Mouse (Mus musculus): ENCODE measurements around the gene Clec4g. TPM values are rescaled to one million over a fixed set of nuclear protein-coding genes. Genes with fewer than 3 reads are reported as not detected.

Gene Clec4g
- polyA plus RNA-seq, 1 experiment from 2014 or later: 0.88 TPM

DNA sequence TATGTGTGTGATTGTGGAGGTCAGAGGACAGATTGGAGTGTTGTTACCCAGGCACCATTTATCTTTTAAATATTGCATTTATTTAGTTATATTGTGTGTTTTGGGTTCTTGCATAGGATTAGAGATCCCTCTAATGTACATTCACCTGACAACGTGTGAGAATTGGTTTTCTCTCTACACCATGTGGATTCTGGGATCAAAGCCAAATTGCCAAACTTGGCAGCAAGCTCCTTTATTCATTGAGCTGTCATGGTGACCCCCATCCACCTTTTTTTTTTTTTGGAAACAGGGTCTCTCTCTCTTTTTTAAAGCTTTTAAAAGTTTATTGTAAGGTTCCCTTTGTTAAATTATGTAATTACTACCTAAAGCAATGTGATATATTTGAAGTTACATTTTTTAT lies 590 bp upstream of the Clec4g start:
- no peaks in the 10 kb centered on the region for H3K27me3 ChIP-seq (replicated peaks; ENCODE audit: insufficient read depth, low read length)
- H3K9me3 ChIP-seq (ENCODE audit: low read length): no peaks in the 10 kb centered on the region
- H3K27ac ChIP-seq (ENCODE audit: low read length): no peak overlapping the region
- no peaks in the 10 kb centered on the region for H3K4me1 ChIP-seq (ENCODE audit: insufficient read depth, low read depth, low read length)
- H3K4me2 ChIP-seq (replicated peaks; ENCODE audit: low read depth, low read length): no peak overlapping the region
- H3K9ac ChIP-seq (replicated peaks; ENCODE audit: low read depth): no peak overlapping the region
- WGBS: 4% methylated on average over 1 of the region's 1 CpGs
- DNase-seq (ENCODE audit: low spot score) (no peak), ATAC-seq (no peak)
- no peaks in the 10 kb centered on the region for H3K36me3 ChIP-seq (ENCODE audit: insufficient read depth, low read length)
- H3K4me3 ChIP-seq (ENCODE audit: low read depth, low read length): no peak overlapping the region
- no peak for TF ChIP-seq EP300 (IDR thresholded peaks at IDR 0.05)

DNA sequence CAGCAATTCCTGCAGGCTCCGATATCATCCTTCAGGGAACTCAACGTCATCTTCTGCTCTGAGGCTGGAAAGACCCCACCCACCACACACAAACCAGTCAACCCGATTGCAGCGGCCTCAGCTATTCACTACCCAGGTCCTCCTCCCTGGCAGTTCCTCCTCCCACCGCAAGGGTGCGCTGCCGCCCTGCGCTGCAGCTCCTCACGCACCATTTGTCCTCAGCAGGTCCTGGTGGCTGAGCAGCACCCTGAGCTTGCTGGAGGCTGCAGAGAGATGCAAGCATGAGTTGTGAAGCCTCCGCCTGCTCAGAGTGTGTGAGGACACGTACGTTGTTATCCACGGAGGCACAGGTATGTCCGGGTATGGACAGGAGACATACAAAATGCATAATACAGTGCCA lies 1.9 kb downstream of the Clec4g start:
- TF ChIP-seq CTCF (IDR thresholded peaks at IDR 0.05): peak; percentile 96
- TF ChIP-seq EP300 (IDR thresholded peaks at IDR 0.05): no peak
- ATAC-seq (peak; percentile 53), DNase-seq (ENCODE audit: low spot score) (peak; percentile 59)
- H3K9me3 ChIP-seq (ENCODE audit: low read length): no peaks in the 10 kb centered on the region
- WGBS: 16% methylated on average over 14 of the region's 14 CpGs
- H3K27ac ChIP-seq (ENCODE audit: low read length): no peak overlapping the region
- no peak overlapping the region for H3K9ac ChIP-seq (replicated peaks; ENCODE audit: low read depth)
- H3K4me3 ChIP-seq (ENCODE audit: low read depth, low read length): no peak overlapping the region
- no peaks in the 10 kb centered on the region for H3K27me3 ChIP-seq (replicated peaks; ENCODE audit: insufficient read depth, low read length)
- H3K4me2 ChIP-seq (replicated peaks; ENCODE audit: low read depth, low read length): no peak overlapping the region
- no peaks in the 10 kb centered on the region for H3K36me3 ChIP-seq (ENCODE audit: insufficient read depth, low read length)
- H3K4me1 ChIP-seq (ENCODE audit: insufficient read depth, low read depth, low read length): no peaks in the 10 kb centered on the region

DNA sequence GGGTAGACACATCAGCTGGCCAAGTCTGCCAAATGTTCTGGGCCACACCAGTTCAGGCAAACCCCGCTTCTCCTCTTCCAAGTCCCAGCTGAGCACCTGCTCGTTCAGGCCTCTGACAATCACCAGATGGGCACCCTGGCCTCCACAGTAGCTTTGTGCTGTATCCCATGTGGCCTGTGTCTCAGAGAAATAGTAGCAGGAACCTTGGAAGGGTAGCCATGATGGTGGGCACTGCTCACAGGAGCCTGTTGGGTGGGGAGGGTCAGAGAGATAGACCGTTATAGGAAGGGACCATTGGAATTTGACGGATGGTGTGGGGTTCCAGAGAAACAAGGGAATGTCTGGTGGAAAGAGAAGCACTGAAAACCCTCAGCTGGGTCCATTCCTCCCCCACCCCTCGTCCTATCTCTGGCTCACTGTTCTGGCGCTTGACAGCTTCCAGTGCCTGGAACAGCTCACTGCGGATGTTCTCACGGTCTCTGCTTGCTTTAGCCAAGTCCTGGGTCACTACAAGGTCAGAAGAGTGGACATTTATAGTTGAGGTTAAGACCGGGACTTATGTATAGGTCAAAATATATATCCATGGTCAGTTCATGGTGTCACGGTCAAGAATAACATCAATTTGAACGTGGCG lies 3.0 kb downstream of the Clec4g start:
- TF ChIP-seq CTCF (IDR thresholded peaks at IDR 0.05) (no peak), EP300 (IDR thresholded peaks at IDR 0.05) (no peak)
- Histone ChIP-seq H3K9ac (replicated peaks; ENCODE audit: low read depth) (no peak overlapping the region), H3K4me3 (ENCODE audit: low read depth, low read length) (no peak overlapping the region), H3K36me3 (ENCODE audit: insufficient read depth, low read length) (no peaks in the 10 kb centered on the region), H3K27me3 (replicated peaks; ENCODE audit: insufficient read depth, low read length) (no peaks in the 10 kb centered on the region), H3K4me2 (replicated peaks; ENCODE audit: low read depth, low read length) (no peak overlapping the region), H3K9me3 (ENCODE audit: low read length) (no peaks in the 10 kb centered on the region), H3K4me1 (ENCODE audit: insufficient read depth, low read depth, low read length) (no peaks in the 10 kb centered on the region), H3K27ac (ENCODE audit: low read length) (no peak overlapping the region)
- 74% methylated on average over 12 of the region's 12 CpGs for WGBS
- ATAC-seq (peak; percentile 53), DNase-seq (ENCODE audit: low spot score) (no peak)

DNA sequence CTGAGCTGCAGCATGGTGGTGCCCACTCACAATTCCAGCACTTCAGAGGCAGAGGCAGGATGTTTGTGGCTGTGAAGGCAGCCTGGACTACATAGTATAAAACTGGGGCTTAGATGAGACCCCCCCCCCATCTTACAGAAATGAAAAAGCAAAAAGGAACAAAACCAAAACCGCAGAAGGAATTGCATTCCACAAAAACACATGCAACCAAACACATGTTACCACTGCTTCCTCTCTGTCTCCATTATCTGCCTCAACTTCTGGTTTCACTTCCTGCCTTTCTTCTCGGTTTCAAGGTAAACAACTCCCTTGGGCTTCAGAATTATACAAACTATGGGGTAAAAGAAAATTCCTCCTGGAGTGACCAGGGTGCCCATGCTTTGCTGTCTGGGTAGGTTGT lies 8.8 kb downstream of the Clec4g start:
- no peak overlapping the region for H3K4me2 ChIP-seq (replicated peaks; ENCODE audit: low read depth, low read length)
- no peaks in the 10 kb centered on the region for H3K4me1 ChIP-seq (ENCODE audit: insufficient read depth, low read depth, low read length)
- H3K9me3 ChIP-seq (ENCODE audit: low read length): no peaks in the 10 kb centered on the region
- H3K27me3 ChIP-seq (replicated peaks; ENCODE audit: insufficient read depth, low read length): no peaks in the 10 kb centered on the region
- H3K4me3 ChIP-seq (ENCODE audit: low read depth, low read length): no peak overlapping the region
- no peak for ATAC-seq
- H3K9ac ChIP-seq (replicated peaks; ENCODE audit: low read depth): no peak overlapping the region
- 32% methylated on average over 2 of the region's 2 CpGs for WGBS
- no peak overlapping the region for H3K27ac ChIP-seq (ENCODE audit: low read length)
- no peaks in the 10 kb centered on the region for H3K36me3 ChIP-seq (ENCODE audit: insufficient read depth, low read length)
- TF ChIP-seq EP300 (IDR thresholded peaks at IDR 0.05) (peak; percentile 57), CTCF (IDR thresholded peaks at IDR 0.05) (no peak)
- DNase-seq (ENCODE audit: low spot score): peak; percentile 30

DNA sequence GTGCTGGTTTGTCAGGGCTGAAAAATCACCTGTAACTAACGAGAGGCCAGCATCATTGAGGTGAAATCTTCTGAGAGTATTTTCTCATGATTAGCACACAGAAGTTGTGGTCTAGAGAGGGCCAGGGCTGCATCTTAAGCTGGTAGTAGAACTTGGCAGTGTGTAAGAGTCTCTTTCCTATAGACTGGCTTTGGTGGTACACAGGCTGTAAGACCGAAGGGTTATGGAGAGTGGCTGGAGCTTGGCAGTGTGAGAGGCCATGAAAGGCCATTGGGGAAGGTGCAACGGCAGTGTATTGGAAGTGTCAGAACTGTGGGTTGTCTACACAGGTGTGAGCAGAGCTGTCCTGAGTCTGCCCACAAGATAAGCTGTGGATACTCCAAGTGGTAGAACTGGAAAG lies 10.1 kb downstream of the Clec4g start:
- DNase-seq (ENCODE audit: low spot score): no peak
- H3K27ac ChIP-seq (ENCODE audit: low read length): no peak overlapping the region
- no peaks in the 10 kb centered on the region for H3K36me3 ChIP-seq (ENCODE audit: insufficient read depth, low read length)
- H3K4me1 ChIP-seq (ENCODE audit: insufficient read depth, low read depth, low read length): no peaks in the 10 kb centered on the region
- H3K4me3 ChIP-seq (ENCODE audit: low read depth, low read length): no peak overlapping the region
- 65% methylated on average over 3 of the region's 3 CpGs for WGBS
- H3K9ac ChIP-seq (replicated peaks; ENCODE audit: low read depth): no peak overlapping the region
- TF ChIP-seq EP300 (IDR thresholded peaks at IDR 0.05): no peak
- TF ChIP-seq CTCF (IDR thresholded peaks at IDR 0.05): no peak
- no peak overlapping the region for H3K4me2 ChIP-seq (replicated peaks; ENCODE audit: low read depth, low read length)
- no peaks in the 10 kb centered on the region for H3K9me3 ChIP-seq (ENCODE audit: low read length)
- no peak for ATAC-seq
- H3K27me3 ChIP-seq (replicated peaks; ENCODE audit: insufficient read depth, low read length): no peaks in the 10 kb centered on the region

DNA sequence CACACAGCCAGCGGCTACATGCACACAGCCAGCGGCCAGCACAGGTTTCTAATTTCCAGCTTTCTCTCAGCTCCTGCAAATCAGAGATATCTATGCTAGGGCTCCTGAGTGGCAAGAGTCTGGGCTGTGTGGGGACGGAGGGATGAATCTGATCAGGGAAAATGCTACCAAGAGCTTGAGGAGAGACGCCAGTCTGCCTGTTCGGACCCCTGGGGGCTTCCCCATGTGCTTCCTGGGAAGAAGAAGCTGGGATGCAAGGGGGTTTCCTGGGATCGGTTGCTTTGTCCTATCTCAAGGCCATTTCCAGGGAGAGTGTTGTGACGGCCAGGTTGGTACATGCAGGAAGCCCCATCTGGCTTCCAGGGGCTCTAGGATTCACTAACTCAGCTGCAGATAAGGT lies 12.8 kb downstream of the Clec4g start:
- H3K9ac ChIP-seq (replicated peaks; ENCODE audit: low read depth): no peak overlapping the region
- H3K4me1 ChIP-seq (ENCODE audit: insufficient read depth, low read depth, low read length): no peaks in the 10 kb centered on the region
- DNase-seq (ENCODE audit: low spot score): no peak
- no peak for ATAC-seq
- H3K36me3 ChIP-seq (ENCODE audit: insufficient read depth, low read length): no peaks in the 10 kb centered on the region
- no peaks in the 10 kb centered on the region for H3K27me3 ChIP-seq (replicated peaks; ENCODE audit: insufficient read depth, low read length)
- H3K9me3 ChIP-seq (ENCODE audit: low read length): no peaks in the 10 kb centered on the region
- H3K27ac ChIP-seq (ENCODE audit: low read length): no peak overlapping the region
- no peak for TF ChIP-seq EP300 (IDR thresholded peaks at IDR 0.05)
- no peak for TF ChIP-seq CTCF (IDR thresholded peaks at IDR 0.05)
- H3K4me3 ChIP-seq (ENCODE audit: low read depth, low read length): no peak overlapping the region
- no peak overlapping the region for H3K4me2 ChIP-seq (replicated peaks; ENCODE audit: low read depth, low read length)
- WGBS: 61% methylated on average over 7 of the region's 7 CpGs

DNA sequence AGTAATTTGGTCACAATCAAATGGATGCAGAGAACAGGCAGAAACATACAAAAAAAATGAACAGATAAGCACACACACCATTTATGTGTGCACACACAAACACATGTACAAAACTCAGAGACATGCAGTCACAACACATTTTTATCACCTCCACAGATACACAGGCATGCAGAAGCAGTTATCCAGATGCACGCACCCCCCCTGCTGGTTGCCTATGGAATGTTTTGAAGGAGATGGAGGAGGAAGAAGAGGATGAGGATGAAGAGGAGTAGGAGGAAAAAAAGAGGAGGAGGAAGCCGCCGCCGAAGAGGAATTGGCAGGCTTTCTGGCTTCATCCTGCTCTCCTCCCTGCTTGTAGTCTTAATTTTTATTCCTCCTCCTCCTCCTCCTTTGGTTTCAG lies 14.7 kb downstream of the Clec4g start:
- no peaks in the 10 kb centered on the region for H3K27me3 ChIP-seq (replicated peaks; ENCODE audit: insufficient read depth, low read length)
- H3K36me3 ChIP-seq (ENCODE audit: insufficient read depth, low read length): no peaks in the 10 kb centered on the region
- no peak overlapping the region for H3K4me2 ChIP-seq (replicated peaks; ENCODE audit: low read depth, low read length)
- H3K9me3 ChIP-seq (ENCODE audit: low read length): no peaks in the 10 kb centered on the region
- no peak overlapping the region for H3K4me3 ChIP-seq (ENCODE audit: low read depth, low read length)
- DNase-seq (ENCODE audit: low spot score) (no peak), ATAC-seq (no peak)
- H3K4me1 ChIP-seq (ENCODE audit: insufficient read depth, low read depth, low read length): no peaks in the 10 kb centered on the region
- H3K9ac ChIP-seq (replicated peaks; ENCODE audit: low read depth): no peak overlapping the region
- no peak for TF ChIP-seq EP300 (IDR thresholded peaks at IDR 0.05)
- peak; percentile 55 for TF ChIP-seq CTCF (IDR thresholded peaks at IDR 0.05)
- WGBS: 71% methylated on average over 4 of the region's 4 CpGs
- no peak overlapping the region for H3K27ac ChIP-seq (ENCODE audit: low read length)

Measured in lung, postnatal 0 days (tissue).